Mouse (Mus musculus) intestine, postnatal 0 days (tissue): ENCODE results near the gene Mtap. TPM values are rescaled to one million over a fixed set of nuclear protein-coding genes. Genes with fewer than 3 reads are reported as not detected.

Experiments used
- ATAC-seq: fragments of 200-750 bp; cut with Nextera tagmentation; 2 replicates; pipeline ENCODE4 v1.8.0; 2017; ENCODE audit warnings: mild to moderate bottlenecking, moderate TSS enrichment, moderate library complexity
- H3K27ac ChIP-seq: fragments of 300-500 bp; sonication (generic); 2 replicates; pipeline ENCODE4 v1.5.1; 2014; ENCODE audit warnings: mild to moderate bottlenecking, low read depth, low read length, moderate library complexity
- H3K27me3 ChIP-seq: fragments of 300-500 bp; sonication (generic); replicated peaks from 2 replicates; pipeline ENCODE4 v1.6.1; 2014; ENCODE audit warnings: low read length, mixed read lengths; ENCODE audit not compliant: control insufficient read depth, insufficient read depth
- H3K36me3 ChIP-seq: fragments of 300-500 bp; sonication (generic); 2 replicates; pipeline ENCODE4 v1.6.1; 2014; ENCODE audit warnings: mild to moderate bottlenecking, moderate library complexity; ENCODE audit not compliant: control insufficient read depth, insufficient read depth
- H3K4me1 ChIP-seq: fragments of 300-500 bp; sonication (generic); replicated peaks from 2 replicates; pipeline ENCODE4 v1.6.1; 2014; ENCODE audit warnings: antibody characterized with exemption, low read length, mixed read lengths; ENCODE audit not compliant: control insufficient read depth, insufficient read depth
- H3K4me2 ChIP-seq: fragments of 300-500 bp; sonication (generic); replicated peaks from 2 replicates; pipeline ENCODE4 v1.6.1; 2014; ENCODE audit warnings: low read depth, mild to moderate bottlenecking, moderate library complexity
- H3K4me3 ChIP-seq: fragments of 300-500 bp; sonication (generic); 2 replicates; pipeline ENCODE4 v1.5.1; 2014; ENCODE audit warnings: low read depth, low read length
- H3K9ac ChIP-seq: fragments of 300-500 bp; sonication (generic); 2 replicates; pipeline ENCODE4 v1.6.1; 2014; ENCODE audit warnings: mild to moderate bottlenecking, low read depth, low read length
- H3K9me3 ChIP-seq: fragments of 300-500 bp; sonication (generic); 2 replicates; pipeline ENCODE4 v1.6.1; 2016; ENCODE audit warnings: mixed run types; ENCODE audit not compliant: control insufficient read depth
- CTCF ChIP-seq: sonication (generic); IDR thresholded peaks from 2 replicates; pipeline ENCODE4 v1.5.1; 2016; ENCODE audit warnings: low read depth, mild to moderate bottlenecking, control low read depth, antibody characterized with exemption, moderate library complexity
- WGBS: fragments of 180-500 bp; shearing (Covaris S2); extraction: QIAGEN DNeasy Blood & Tissue Kit; methylation state at CpG from one replicate; pipeline ENCODE4 v1.1.7; 2014; 5-methylcytosine and 5-hydroxymethylcytosine counted together
- polyA plus RNA-seq: library from polyadenylated mRNA; unstranded; fragments of >200 nt; fragmentation: Nextera tagmentation; extraction: Ambion mirVana; gene quantifications from 2 replicates; pipeline ENCODE4 v1.2.1, GENCODE M21; 2015

Gene Mtap
- polyA plus RNA-seq, 1 experiment from 2014 or later = 13.2 TPM

- WGBS = 77% methylated on average over 3 of the region's 3 CpGs
Measured at GRCm38 (mm10) chr4:89212178-89212577, 75.3 kb downstream of the Mtap start.

More at GRCm38 (mm10) chr4:89212178-89212577, 75.3 kb downstream of the Mtap start:
- H3K4me2 ChIP-seq = no peak overlapping the region
- ATAC-seq = no peak
- no peaks in the 10 kb centered on the region for H3K36me3 ChIP-seq
- no peak for TF ChIP-seq CTCF
- no peaks in the 10 kb centered on the region for H3K4me1 ChIP-seq
- no peak overlapping the region for H3K27ac ChIP-seq
- no peak overlapping the region for H3K4me3 ChIP-seq
- H3K27me3 ChIP-seq = no peaks in the 10 kb centered on the region
- H3K9me3 ChIP-seq = no peaks in the 10 kb centered on the region
- H3K9ac ChIP-seq = no peak overlapping the region

Other genes with a start within 250 kb of the Mtap start
- not detected in 2 replicates for gene Cdkn2a, start 157.5 kb downstream of the Mtap start, polyA plus RNA-seq
- 65.6 and 67.2 TPM in 2 replicates for gene Cdkn2b, start 173.9 kb downstream of the Mtap start, polyA plus RNA-seq